Mouse (Mus musculus): ENCODE measurements around the gene Fkbp8. TPM values are rescaled to one million over a fixed set of nuclear protein-coding genes. Genes with fewer than 3 reads are reported as not detected.

The Fkbp8 gene
- polyA plus RNA-seq, 1 experiment from 2014 or later, result 332 TPM

GRCm38 (mm10) chr8:70538633-70539076 is 11.1 kb downstream of the Fkbp8 start:
- Histone ChIP-seq H3K4me1 (peaks cover 32% of the 10 kb centered on the region), H3K27ac (replicated peaks) (peak overlapping the region; percentile 94), H3K27me3 (no peaks in the 10 kb centered on the region), H3K4me3 (peak overlapping the region; percentile 72), H3K4me2 (replicated peaks) (peak overlapping the region; percentile 77), H3K9me3 (no peaks in the 10 kb centered on the region), H3K9ac (replicated peaks) (peak overlapping the region; percentile 20; the same call in 1 of the 2 replicates), H3K36me3 (peaks cover 35% of the 10 kb centered on the region)
- ATAC-seq (ENCODE audit: low FRiP score, low read depth), result peak; percentile 74
- WGBS, result under 1% methylated on average over 32 of the region's 32 CpGs

GRCm38 (mm10) chr8:70539077-70539813 is 11.7 kb downstream of the Fkbp8 start, which contains the start of gene Ell:
Gene Ell (plus strand): TSS chr8:70539457.
- peak within 1 kb of the TSS; percentile 78 for H3K9ac ChIP-seq (replicated peaks)
- ATAC-seq (ENCODE audit: low FRiP score, low read depth), result peak; percentile 84
- H3K4me1 ChIP-seq, result peaks cover 32% of the 10 kb centered on the region
- no peaks in the 10 kb centered on the region for H3K9me3 ChIP-seq
- H3K4me3 ChIP-seq, result peak within 1 kb of the TSS; percentile 72
- H3K27me3 ChIP-seq, result no peaks in the 10 kb centered on the region
- peaks cover 29% of the 10 kb centered on the region for H3K36me3 ChIP-seq
- H3K27ac ChIP-seq (replicated peaks), result peak within 1 kb of the TSS; percentile 94
- peak within 1 kb of the TSS; percentile 77 for H3K4me2 ChIP-seq (replicated peaks)
- WGBS, result under 1% methylated on average over 56 of the region's 58 CpGs

GRCm38 (mm10) chr8:70540013-70540506 is 12.5 kb downstream of the Fkbp8 start:
- H3K36me3 ChIP-seq, result peaks cover 20% of the 10 kb centered on the region
- H3K27ac ChIP-seq (replicated peaks), result peak overlapping the region; percentile 94
- H3K9me3 ChIP-seq, result no peaks in the 10 kb centered on the region
- 11% methylated on average over 4 of the region's 4 CpGs for WGBS
- peak overlapping the region; percentile 78 for H3K9ac ChIP-seq (replicated peaks)
- peak overlapping the region; percentile 72 for H3K4me3 ChIP-seq
- peak overlapping the region; percentile 77 for H3K4me2 ChIP-seq (replicated peaks)
- H3K4me1 ChIP-seq, result peaks cover 32% of the 10 kb centered on the region
- H3K27me3 ChIP-seq, result no peaks in the 10 kb centered on the region
- no peak for ATAC-seq (ENCODE audit: low FRiP score, low read depth)

- H3K27ac ChIP-seq (replicated peaks), result no peak overlapping the region
- no peaks in the 10 kb centered on the region for H3K27me3 ChIP-seq
- peaks cover 32% of the 10 kb centered on the region for H3K4me1 ChIP-seq
- peak overlapping the region; percentile 72 for H3K4me3 ChIP-seq
- H3K4me2 ChIP-seq (replicated peaks), result peak overlapping the region; percentile 77
- WGBS, result 65% methylated on average over 7 of the region's 7 CpGs
- H3K9ac ChIP-seq (replicated peaks), result peak overlapping the region; percentile 78
- no peaks in the 10 kb centered on the region for H3K9me3 ChIP-seq
- no peak for ATAC-seq (ENCODE audit: low FRiP score, low read depth)
- peaks cover 15% of the 10 kb centered on the region for H3K36me3 ChIP-seq
These were observed 13.1 kb downstream of the Fkbp8 start for GRCm38 (mm10) chr8:70540507-70541071.

GRCm38 (mm10) chr8:70541081-70541480 is 13.6 kb downstream of the Fkbp8 start:
- H3K4me1 ChIP-seq, result peaks cover 32% of the 10 kb centered on the region
- H3K4me3 ChIP-seq, result peak overlapping the region; percentile 72; the same call in 1 of the 2 replicates
- H3K27me3 ChIP-seq, result no peaks in the 10 kb centered on the region
- no peak for ATAC-seq (ENCODE audit: low FRiP score, low read depth)
- H3K4me2 ChIP-seq (replicated peaks), result peak overlapping the region; percentile 77
- H3K9me3 ChIP-seq, result no peaks in the 10 kb centered on the region
- H3K36me3 ChIP-seq, result peaks cover 11% of the 10 kb centered on the region
- peak overlapping the region; percentile 78; the same call in 1 of the 2 replicates for H3K9ac ChIP-seq (replicated peaks)
- 89% methylated on average over 5 of the region's 5 CpGs for WGBS
- no peak overlapping the region for H3K27ac ChIP-seq (replicated peaks)

- Histone ChIP-seq H3K27me3 (no peaks in the 10 kb centered on the region), H3K9me3 (no peaks in the 10 kb centered on the region), H3K4me3 (no peak overlapping the region), H3K4me1 (peaks cover 24% of the 10 kb centered on the region), H3K27ac (replicated peaks) (no peak overlapping the region), H3K36me3 (no peaks in the 10 kb centered on the region), H3K4me2 (replicated peaks) (no peak overlapping the region), H3K9ac (replicated peaks) (0 out of 2 replicates have a peak overlapping the region, but pooled peaks have one; percentile 3)
- WGBS, result 80% methylated on average over 6 of the region's 6 CpGs
- no peak for ATAC-seq (ENCODE audit: low FRiP score, low read depth)
These were observed 16.7 kb downstream of the Fkbp8 start for GRCm38 (mm10) chr8:70544200-70544687.

- ATAC-seq (ENCODE audit: low FRiP score, low read depth), result no peak
- H3K27ac ChIP-seq (replicated peaks), result no peak overlapping the region
- no peak overlapping the region for H3K4me2 ChIP-seq (replicated peaks)
- no peak overlapping the region for H3K4me3 ChIP-seq
- no peaks in the 10 kb centered on the region for H3K27me3 ChIP-seq
- no peaks in the 10 kb centered on the region for H3K36me3 ChIP-seq
- whole genome bisulfite sequencing, result 93% methylated on average over 4 of the region's 4 CpGs
- no peaks in the 10 kb centered on the region for H3K9me3 ChIP-seq
- peaks cover 9% of the 10 kb centered on the region for H3K4me1 ChIP-seq
- H3K9ac ChIP-seq (replicated peaks), result no peak overlapping the region
These were observed 18.9 kb downstream of the Fkbp8 start for GRCm38 (mm10) chr8:70546412-70546811.

GRCm38 (mm10) chr8:70547762-70548161 is 20.2 kb downstream of the Fkbp8 start:
- no peaks in the 10 kb centered on the region for H3K9me3 ChIP-seq
- no peak overlapping the region for H3K4me2 ChIP-seq (replicated peaks)
- WGBS, result 88% methylated on average over 6 of the region's 6 CpGs
- no peaks in the 10 kb centered on the region for H3K36me3 ChIP-seq
- H3K4me3 ChIP-seq, result no peak overlapping the region
- no peak for ATAC-seq (ENCODE audit: low FRiP score, low read depth)
- H3K4me1 ChIP-seq, result no peaks in the 10 kb centered on the region
- no peak overlapping the region for H3K9ac ChIP-seq (replicated peaks)
- H3K27ac ChIP-seq (replicated peaks), result no peak overlapping the region
- no peaks in the 10 kb centered on the region for H3K27me3 ChIP-seq

DNA sequence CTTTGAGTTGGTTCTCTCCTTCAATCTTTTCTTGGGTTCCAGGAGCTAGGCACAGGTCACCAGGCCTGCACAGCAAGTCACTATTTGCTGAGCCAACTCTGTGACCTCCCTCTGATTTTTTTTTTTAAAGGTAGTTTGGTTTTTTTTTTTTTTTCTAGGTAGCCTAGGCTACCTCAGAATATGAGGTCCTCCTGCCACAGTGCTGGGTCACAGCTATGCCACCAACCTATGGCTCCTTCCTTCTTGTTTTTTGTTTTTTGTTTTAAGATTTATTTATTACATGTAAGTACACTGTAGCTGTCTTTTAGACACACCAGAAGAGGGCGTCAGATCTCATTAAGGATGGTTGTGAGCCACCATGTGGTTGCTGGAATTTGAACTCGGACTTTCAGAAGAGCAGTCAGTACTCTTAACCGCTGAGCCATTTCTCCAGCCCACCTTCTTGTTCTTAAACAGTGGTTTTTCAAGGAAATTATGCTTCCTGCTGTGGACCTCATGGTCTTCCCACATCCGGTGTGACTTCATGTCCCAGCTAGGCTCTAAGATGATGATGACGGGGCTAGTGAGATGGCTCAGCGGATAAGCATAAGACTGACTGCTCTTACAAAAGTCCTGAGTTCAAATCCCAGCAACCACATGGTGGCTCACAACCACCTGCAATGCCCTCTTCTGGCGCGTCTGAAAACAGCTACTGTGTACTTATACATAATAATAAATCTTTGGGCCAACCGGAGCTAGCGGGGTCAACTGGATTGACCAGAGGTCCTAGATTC is 22.1 kb downstream of the Fkbp8 start:
- Histone ChIP-seq H3K4me2 (replicated peaks) (no peak overlapping the region), H3K9me3 (no peaks in the 10 kb centered on the region), H3K36me3 (no peaks in the 10 kb centered on the region), H3K27ac (replicated peaks) (no peak overlapping the region), H3K4me3 (no peak overlapping the region), H3K27me3 (no peaks in the 10 kb centered on the region), H3K9ac (replicated peaks) (no peak overlapping the region), H3K4me1 (peaks cover 10% of the 10 kb centered on the region; the same call in 1 of the 2 replicates)
- 92% methylated on average over 10 of the region's 10 CpGs for WGBS
- ATAC-seq (ENCODE audit: low FRiP score, low read depth), result no peak

DNA sequence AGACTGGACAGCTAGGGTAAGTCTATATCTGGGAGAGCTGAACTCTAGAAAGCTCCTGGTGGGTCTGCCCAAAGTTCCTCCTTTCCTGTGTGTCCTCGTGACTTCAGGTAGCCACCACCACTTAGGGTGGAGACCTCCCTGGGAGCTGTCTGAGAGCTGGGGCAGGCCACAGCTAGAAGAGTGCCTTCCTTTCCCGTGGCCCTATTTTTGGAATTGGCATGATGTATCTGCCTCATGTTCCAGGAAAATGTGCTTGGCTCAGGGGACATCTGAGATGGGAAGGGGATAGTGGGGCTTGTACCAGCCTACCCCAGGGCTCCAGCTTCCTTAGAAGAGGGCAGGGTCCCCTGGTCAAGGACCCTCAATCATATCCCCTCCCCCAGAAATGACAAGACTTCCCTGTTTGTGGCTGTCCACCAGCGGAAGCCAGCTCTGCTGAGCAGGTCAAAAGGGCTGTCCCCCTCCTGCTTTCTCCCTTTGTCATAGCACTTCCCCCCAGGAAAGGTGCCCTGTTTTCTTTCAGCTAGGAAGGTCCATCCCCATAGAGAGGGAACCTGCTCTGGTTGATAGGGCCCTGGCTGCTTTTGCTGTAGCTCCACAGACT is 24.1 kb downstream of the Fkbp8 start:
- Histone ChIP-seq H3K27me3 (no peaks in the 10 kb centered on the region), H3K4me2 (replicated peaks) (no peak overlapping the region), H3K4me1 (peaks cover 10% of the 10 kb centered on the region; the same call in 1 of the 2 replicates), H3K9ac (replicated peaks) (no peak overlapping the region), H3K36me3 (no peaks in the 10 kb centered on the region), H3K4me3 (no peak overlapping the region), H3K27ac (replicated peaks) (no peak overlapping the region), H3K9me3 (no peaks in the 10 kb centered on the region)
- 81% methylated on average over 3 of the region's 3 CpGs for whole genome bisulfite sequencing
- ATAC-seq (ENCODE audit: low FRiP score, low read depth), result no peak

DNA sequence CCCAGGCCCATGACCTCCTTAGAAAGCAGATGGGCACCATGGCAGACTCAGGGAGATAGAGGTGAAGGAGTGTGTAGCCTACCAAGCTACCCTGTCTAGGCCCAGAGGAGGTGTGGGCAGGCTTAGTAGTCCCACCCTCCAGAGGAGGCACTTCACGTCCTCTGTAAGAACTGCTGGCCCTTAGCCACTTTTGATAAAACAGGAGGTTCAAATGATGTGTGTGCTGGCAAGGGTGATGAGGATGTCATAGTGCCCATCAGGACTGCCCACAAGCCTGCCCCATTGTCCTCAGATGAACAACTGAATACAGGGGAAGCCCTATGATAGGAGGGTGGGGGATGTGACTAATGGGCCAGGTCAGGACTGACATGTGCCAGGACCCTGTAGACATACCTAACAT is 25.3 kb downstream of the Fkbp8 start:
- Histone ChIP-seq H3K36me3 (no peaks in the 10 kb centered on the region), H3K27ac (replicated peaks) (no peak overlapping the region), H3K4me1 (peaks cover 10% of the 10 kb centered on the region; the same call in 1 of the 2 replicates), H3K4me2 (replicated peaks) (no peak overlapping the region), H3K9me3 (no peaks in the 10 kb centered on the region), H3K27me3 (no peaks in the 10 kb centered on the region), H3K4me3 (no peak overlapping the region), H3K9ac (replicated peaks) (no peak overlapping the region)
- 68% methylated on average over 1 of the region's 1 CpGs for WGBS
- ATAC-seq (ENCODE audit: low FRiP score, low read depth), result no peak
